Mouse (Mus musculus) G1E-ER4 (cell line): ENCODE measurements around the gene Cyp4a29. TPM values are rescaled to one million over a fixed set of nuclear protein-coding genes. Genes with fewer than 3 reads are reported as not detected.
"Not testable (repeated sequence)": the region's sequence is repeated elsewhere in the genome, so short reads cannot be mapped to it uniquely, and the experiment has no call there.

Experiments
- GATA1 ChIP-seq: IDR thresholded peaks from one replicate; pipeline ENCODE4 v1.8.0; 2012; ENCODE audit warnings: low read length, inconsistent platforms
- polyA plus RNA-seq: library from polyadenylated mRNA; stranded (reverse); fragments of >175 nt; gene quantifications from 2 replicates; pipeline ENCODE4 v1.2.3, GENCODE M21; 2012

The Cyp4a29 gene
- not detected in 2 replicates for polyA plus RNA-seq

DNA sequence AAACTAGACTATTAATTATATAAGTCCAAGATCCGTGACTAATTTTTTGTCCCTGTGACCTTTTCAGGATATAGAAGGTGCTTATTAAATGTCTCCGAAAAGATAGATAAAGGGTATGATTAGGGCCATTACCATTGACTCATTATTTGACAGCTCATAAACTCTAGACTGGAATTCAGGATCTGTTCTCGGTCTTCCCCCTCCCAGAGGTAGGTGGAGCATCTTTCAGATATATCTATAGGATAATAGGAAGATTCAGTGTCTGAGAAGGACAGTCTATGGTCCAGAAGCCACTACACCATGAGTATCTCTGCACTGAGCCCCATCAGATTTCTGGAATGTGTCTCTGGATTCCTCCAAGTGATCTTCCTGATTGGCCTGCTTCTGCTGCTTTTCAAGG lies at the start of gene Cyp4a29:
Gene Cyp4a29, plus strand, starts transcription at position 301 of the 400 bp plus-strand sequence.
- TF ChIP-seq GATA1 = no peak

DNA sequence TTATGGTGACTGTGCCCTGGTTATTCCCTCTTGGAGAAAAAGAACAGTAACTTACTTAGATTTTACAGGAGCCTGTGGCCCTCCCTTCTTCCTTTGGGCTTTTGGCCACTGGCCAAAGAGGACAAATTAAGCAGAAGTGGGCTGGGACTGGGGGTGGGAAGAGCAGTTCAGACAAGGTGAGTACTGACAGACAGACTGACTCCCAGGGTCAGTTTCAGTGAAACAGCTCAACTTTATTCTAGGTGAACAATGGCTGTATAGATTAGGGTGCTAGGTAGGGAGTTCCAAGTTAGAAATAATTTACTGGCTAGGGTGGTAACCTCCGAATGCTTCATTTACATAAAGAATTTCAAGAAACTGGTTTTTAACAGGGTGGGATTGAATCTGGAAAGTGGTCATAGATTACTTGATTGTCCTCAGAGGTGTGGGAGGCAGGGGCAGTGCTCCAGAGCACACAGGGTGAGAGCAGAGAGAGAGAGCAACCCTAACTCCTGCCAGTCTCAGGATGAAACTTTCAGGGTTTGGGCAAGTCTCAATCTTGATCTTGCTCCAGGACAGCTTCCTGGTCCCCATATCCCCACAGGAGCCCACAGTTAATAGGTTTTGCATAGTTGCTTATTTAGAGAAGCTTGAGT lies 5.3 kb upstream of the Cyp4a29 start:
- no peak for TF ChIP-seq GATA1

DNA sequence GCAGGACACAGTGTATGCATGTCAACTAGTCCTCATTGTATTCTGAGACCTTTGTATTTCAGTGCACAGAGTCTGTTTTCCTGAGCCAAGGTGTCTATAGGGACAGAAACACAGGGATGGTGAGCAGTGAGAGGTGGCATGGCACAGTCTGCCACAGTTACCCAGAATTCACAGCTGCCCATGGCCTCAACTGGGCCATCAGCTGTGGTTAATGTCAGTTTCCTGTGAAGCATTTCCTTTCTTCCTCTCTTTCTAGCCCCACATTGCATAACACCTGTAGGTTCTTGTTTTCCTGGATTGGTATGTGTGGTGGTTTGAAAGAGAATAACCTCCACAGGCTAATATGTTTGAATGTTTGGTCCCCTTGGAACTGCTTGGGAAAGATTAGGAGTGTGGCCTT lies 38.5 kb downstream of the Cyp4a29 start:
- no peak for TF ChIP-seq GATA1

DNA sequence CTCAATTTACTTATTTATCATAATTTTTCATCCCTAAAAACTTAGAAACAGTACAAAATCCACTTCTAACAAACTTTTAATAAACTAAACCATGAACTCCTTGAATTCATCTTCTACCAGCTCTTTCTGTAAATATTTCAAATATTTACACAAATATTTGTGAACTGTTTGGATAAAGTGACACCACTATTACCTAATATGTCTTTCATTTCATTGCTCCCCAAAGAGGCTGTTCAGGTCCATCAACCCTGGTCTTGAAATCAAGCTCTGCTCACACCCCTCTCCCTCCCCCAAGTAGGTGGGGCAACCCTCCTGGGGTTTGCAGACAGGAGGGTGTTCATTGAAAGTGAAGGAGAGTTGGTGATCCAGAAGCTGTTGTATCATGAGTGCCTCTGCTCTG lies 56.9 kb downstream of the Cyp4a29 start, which contains the start of gene Cyp4a12a:
Gene Cyp4a12a, plus strand, starts transcription at position 301 of the 400 bp plus-strand sequence.
- not testable (repeated sequence) for TF ChIP-seq GATA1

Other genes with a start within 250 kb of the Cyp4a29 start
- gene Stil, start 241.9 kb upstream of the Cyp4a29 start, polyA plus RNA-seq = 2.9 and 3.3 TPM in 2 replicates
- 212 and 260 TPM in 2 replicates for gene Tal1, start 185.7 kb upstream of the Cyp4a29 start, polyA plus RNA-seq
- not detected in 2 replicates for gene Pdzk1ip1, start 153.4 kb upstream of the Cyp4a29 start, polyA plus RNA-seq
- not detected in 2 replicates for gene Cyp4x1, start 107.8 kb upstream of the Cyp4a29 start, polyA plus RNA-seq
- gene Cyp4a12a, start 57.0 kb downstream of the Cyp4a29 start, polyA plus RNA-seq = not detected in 2 replicates
- not detected in 2 replicates for gene Cyp4a12b, start 169.5 kb downstream of the Cyp4a29 start, polyA plus RNA-seq
- not detected in 2 replicates for gene Cyp4a30b, start 210.5 kb downstream of the Cyp4a29 start, polyA plus RNA-seq